Mouse (Mus musculus): ENCODE measurements at regions not wholly inside any gene's neighbourhood (a gene's known extent, or its start where the extent isn't known, plus 50 kb on each side); places are given as distances from the start of the nearest gene placed in this dataset.

- DNase-seq (ENCODE audit: low spot score): no peak
Measured at GRCm38 (mm10) chr13:72803374-72803773, 174.8 kb downstream of the Irx2 start.

DNA sequence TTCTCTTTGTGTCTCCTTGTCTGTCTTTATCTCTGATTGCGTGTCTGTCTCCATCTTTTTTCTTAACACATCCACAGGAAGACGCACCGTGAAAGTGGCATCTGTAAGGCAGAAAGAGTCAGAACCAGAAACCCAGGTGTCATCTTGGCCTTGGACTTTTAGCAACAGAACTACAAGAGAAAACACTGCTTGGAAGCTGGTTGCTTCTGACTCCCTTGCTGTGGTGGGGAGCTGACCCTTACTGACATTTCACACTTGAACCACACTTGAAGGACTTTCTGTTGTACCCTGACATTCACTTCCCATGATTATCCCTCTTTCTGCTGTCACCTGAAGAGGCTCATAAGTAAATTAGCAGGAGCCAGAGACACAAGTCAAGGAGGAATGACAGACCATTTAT, 180.6 kb downstream of the Irx2 start:
- no peak for DNase-seq (ENCODE audit: low spot score)

GRCm38 (mm10) chr13:72810626-72811025, 182.0 kb downstream of the Irx2 start:
- no peak for DNase-seq (ENCODE audit: low spot score)

GRCm38 (mm10) chr13:72814616-72815015, 186.0 kb downstream of the Irx2 start:
- no peak for DNase-seq (ENCODE audit: low spot score)

DNA sequence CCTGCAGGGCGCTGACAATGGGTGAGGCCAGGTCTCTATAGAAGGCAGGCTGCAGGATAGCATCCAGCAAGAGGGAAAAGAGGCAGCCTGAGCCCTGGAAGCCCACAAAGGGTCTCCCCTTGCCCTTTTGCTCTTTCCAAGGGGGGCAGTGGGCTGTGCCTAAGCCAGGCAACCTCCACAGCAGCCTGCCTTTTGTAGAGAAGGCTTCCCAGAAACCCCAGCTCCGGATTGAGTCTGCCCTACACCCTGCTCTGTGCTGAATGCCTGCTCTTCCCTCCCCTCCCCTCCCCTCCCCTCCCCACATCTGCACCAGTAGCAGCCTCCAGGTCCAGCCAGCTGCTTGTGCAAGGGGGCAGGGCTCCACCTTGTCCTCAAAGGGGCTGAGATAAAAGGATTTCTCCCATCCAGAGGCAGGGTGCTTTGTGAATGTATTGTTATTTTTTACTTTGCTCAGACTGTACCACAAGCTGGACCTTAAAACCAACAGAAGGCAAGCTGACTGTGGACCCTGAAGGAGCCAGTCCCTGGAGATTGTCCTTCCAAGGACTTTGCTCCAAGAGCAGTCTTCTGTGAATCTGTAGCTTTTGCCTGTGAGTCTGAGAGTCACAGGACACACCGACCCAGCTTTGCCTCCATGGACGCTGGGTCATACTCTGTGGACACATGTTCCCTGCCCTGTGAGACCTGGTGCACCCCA, 186.8 kb downstream of the Irx2 start:
- DNase-seq (ENCODE audit: low spot score): no peak

DNA sequence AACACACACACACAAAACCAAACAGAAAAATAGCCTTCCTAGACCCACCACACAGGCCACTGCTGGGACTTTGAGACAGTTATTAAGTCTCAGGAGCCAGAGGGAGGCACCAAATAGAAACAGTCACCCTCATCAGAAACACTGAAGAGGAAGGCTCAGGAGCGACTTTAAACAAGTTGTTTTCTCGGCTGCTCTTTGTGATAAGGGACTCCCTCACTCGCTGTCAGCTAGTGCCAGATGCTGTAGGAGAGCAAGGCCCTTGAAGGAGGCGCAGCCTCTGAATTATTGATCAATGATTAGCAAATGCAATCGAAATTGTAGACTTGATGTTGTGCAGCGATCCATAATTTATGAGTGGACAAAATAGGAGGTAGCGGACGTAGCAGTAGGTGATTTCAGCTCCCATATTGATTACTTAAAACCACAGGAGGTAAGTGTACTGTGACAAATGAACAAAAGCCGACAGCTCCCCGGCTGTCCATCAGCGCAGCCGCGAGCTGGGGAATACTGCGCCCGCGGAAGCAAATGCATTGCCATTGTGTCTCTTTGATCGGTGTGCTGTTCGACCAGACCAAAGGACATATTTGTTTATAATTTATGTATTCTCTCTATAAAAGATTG, 187.4 kb downstream of the Irx2 start:
- no peak for DNase-seq (ENCODE audit: low spot score)

DNA sequence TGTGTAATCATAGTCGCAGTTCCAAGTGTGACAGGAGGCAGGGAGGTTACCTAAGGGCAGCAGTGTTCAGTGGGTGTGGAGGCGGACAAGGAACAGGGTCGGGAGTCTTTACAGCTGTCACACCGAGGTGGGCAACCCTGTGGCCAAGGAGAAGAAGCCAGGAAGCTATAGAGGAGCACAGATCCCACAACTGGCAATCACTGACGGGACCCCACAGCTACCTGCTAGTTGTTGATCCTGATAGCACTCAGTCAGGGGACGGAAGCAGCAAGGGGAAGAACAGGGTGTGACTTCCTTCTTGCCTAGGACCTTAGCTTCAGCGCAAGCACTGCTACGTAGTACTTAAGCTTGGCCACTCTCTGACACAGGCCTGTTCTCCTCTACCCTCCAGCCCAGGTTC, 188.2 kb downstream of the Irx2 start:
- DNase-seq (ENCODE audit: low spot score): no peak

DNA sequence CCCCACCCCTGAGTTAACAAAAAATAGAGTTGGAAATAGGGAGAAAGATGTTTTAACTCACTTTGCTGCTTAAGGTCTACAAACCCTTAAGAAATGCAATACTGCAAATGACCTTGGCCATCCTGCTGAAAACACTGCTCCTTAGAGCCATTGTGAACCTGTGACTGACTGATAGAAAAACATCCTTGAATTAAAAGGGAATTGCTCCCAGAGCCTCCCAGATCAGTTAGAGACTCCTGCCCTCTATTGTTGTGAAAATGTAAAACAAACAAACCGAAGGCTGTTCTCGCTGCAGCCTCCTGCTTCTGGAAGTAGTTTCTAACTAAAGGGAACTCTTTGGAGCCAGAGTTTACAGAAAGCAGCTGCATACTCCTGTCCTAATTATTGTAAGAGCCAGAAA, 188.9 kb downstream of the Irx2 start:
- no peak for DNase-seq (ENCODE audit: low spot score)

- DNase-seq (ENCODE audit: low spot score): no peak
Measured at GRCm38 (mm10) chr13:72817930-72818329, 189.3 kb downstream of the Irx2 start.

DNA sequence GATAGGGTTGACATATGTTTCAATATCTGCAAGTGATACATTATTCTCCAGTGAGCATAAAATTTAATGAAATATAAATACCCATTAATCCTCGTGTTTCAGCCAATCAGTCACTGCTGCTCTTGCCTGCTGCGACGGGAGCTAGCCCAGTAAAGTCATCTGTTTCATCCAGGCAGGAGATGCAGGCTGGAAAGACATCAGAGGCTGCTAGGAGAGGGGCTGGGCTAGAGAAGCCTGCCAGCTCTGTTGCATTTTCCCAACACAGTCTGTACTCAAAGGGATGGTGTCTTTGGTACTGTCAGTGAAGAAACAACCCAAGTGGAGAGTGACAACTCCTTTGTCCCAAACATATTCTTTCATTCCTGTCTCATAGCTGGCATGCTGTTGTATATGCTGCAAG, 198.0 kb downstream of the Irx2 start:
- no peak for DNase-seq (ENCODE audit: low spot score)

DNA sequence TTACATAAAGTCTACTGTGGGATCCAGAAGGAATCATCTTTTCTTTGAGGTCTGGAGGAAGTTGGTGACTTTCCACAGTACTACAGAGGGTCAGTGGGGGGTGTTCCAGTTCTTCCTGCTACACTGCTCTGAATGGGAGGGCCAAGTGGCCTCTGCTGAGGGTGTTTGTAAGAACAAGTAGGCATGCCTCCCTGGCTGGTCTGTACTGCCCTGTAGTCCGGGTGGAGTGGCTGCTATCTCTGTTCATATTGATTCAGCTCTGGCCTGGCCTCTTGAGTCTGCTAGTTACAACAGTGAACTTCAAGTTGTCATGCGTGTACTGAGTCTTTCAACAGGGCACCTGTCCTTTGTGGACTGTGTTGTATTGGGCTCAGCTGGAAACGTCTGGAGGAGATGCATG, 200.7 kb downstream of the Irx2 start:
- no peak for DNase-seq (ENCODE audit: low spot score)

GRCm38 (mm10) chr13:72833326-72833725, 204.7 kb downstream of the Irx2 start:
- DNase-seq (ENCODE audit: low spot score): no peak

- DNase-seq (ENCODE audit: low spot score): no peak
Measured at GRCm38 (mm10) chr13:72837016-72837415, 208.4 kb downstream of the Irx2 start.

DNA sequence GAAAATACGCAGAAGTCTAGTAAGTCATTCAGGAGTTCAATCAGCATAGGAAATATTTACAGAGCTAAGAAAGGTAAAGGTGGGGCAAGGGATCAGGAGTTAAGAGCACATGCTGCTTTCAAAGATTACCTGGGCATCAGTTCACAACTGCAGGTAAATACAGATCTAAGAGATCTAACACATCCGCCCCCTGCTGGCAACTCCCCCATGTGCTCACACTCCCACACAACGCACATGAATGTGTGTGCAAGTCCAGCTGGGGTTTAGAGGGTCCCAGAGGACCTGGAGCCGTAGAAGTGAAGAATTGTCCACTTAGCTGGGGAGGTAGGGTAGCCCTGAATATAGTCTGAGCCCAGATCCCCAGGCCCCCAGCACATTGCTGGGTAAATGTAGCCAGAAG, 219.5 kb downstream of the Irx2 start:
- no peak for DNase-seq (ENCODE audit: low spot score)

- no peak for DNase-seq (ENCODE audit: low spot score)
Measured at GRCm38 (mm10) chr13:72849841-72850240, 221.2 kb downstream of the Irx2 start.

GRCm38 (mm10) chr13:72852896-72853295, 224.3 kb downstream of the Irx2 start:
- DNase-seq (ENCODE audit: low spot score): no peak

DNA sequence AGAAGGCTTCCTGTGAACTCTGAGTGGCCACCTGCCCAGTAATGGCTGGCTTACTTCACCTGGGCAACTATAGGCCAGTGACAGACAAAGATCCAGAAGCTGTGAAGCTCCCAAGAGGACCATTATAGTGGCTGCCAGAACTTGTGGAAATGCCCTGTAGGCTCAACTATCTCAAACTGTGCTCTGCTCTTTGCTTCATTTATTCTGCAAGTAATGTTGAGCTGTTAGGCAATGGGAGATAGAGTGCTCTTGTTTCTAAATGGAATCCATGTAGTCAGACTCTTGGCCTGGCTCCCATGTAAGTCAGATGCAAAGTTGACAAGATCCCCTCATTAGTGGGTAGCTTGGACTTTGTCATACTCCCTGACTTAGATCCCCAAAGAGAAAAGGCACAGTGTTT, 247.3 kb downstream of the Irx2 start:
- no peak for DNase-seq (ENCODE audit: low spot score)

DNA sequence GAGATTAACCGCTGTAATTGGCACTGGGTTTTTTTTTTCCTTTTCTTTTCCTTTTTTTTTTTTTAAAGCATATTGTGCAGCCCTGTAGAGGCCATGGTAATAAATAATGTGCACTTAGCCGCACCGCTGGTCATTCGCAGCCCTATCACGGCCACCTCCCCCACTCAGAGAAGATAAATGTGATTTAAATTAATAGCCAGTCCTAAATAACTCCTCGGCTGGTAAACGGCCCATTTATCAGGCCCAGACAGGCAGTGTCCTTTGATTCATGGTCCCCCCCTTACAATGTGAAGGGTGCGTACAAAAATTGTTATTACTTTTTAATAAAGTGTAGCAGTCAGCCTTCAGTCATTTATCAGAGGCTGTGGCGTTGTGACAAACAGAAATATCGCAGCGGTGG, 266.4 kb downstream of the Irx2 start:
- no peak for DNase-seq (ENCODE audit: low spot score)

DNA sequence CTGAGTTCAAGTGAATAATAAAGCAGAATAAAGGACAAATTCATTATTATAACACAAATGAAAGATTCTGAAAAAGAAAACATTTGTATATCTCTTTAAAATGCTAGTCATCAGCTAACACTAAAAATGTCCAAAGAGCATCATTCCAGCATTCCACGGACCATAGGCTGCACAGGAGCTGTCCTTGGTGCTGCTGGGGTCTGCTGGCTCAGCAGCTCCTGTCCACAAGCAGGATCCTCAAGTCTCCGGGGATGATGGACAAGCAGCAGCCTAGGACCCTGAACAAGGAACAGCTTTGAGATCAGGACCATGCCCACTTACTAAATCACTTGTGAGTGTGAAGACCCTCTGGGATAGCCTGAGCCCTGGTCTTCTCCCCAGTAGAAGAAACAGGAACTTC, 274.0 kb downstream of the Irx2 start:
- no peak for DNase-seq (ENCODE audit: low spot score)

GRCm38 (mm10) chr13:72918895-72919294, 290.3 kb downstream of the Irx2 start:
- DNase-seq (ENCODE audit: low spot score): no peak

- DNase-seq (ENCODE audit: low spot score): no peak
Measured at GRCm38 (mm10) chr13:72920368-72920767, 291.7 kb downstream of the Irx2 start.

DNA sequence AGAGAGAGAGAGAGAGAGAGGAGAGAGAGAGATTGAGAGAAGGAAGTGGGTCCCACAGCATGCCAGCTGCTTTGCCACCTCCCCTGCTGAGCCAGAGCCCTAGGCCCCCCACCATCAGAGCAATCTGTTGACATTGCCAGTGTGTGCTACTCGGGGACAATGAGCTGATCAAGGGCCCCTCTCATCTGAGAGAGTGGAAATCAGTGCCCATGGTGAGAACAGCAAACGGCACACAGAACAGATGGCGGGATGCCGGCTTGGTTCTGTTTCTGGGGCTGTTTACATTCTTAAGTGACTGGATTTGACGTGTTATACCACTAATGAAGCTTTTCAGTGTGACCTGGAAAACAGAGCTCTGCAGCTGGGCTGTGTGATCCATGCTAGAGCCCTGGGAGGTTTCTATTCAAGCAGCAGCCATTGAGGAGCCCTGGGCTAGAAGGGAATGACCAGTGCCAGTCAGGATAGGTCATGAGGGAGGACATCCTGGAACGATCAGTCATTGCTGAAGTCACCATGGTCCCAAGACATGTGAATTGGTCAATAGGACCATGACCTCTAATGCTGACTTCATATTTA, 296.0 kb downstream of the Irx2 start:
- DNase-seq (ENCODE audit: low spot score): no peak

GRCm38 (mm10) chr13:72937246-72937645, 308.6 kb downstream of the Irx2 start:
- no peak for DNase-seq (ENCODE audit: low spot score)
